Mouse (Mus musculus) cerebellum, adult 9-10 months (tissue): ENCODE data around the gene Rhox2e.
"Not testable (repeated sequence)": the region's sequence is repeated elsewhere in the genome, so short reads cannot be mapped to it uniquely, and the experiment has no call there.

Experiments used
- DNase-seq: peaks from one replicate; pipeline ENCODE4 v3.0.0; 2022

The Rhox2e gene

DNA sequence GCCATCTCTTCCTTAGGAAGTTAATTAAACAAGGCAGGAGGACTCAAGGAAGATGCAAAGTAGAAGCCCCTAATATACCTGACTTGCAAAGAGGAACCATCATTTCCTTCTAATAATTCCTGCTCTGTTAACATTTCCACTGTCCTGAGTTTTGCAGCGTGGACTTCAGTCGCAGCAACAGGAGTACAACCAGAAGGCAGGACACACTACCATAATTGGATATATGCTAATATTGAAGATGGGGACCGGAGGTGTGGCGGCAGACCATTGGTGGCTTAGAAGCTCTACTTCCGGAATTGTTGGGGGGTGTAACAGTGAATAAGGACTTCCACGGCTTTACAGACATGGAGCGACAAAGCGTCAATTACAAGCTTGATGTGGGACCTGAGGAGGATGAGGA, at the start of gene Rhox2e:
Gene Rhox2e, plus strand, starts transcription at position 301 of the 400 bp plus-strand sequence.
- DNase-seq: not testable (repeated sequence)

DNA sequence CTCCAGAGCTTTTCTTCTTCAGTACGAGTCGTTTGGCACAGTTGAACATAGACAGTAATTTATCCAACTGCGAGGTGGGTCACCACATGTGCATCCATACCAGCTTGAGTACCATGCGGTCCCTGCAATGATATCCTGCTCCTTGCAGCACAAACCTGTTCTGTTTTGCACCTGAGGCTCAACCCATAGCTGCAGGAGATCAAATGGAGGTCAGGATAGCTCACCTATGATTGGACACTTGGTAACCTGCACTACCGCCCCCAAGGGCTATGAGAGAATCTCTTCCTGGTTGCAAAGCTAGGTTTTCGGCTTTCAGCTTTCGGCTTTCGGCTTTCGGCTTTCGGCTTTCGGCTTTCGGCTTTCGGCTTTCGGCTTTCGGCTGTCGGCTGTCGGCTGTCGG, 16.2 kb upstream of the Rhox2e start, which contains the start of gene Rhox4d:
Gene Rhox4d, plus strand, starts transcription at position 301 of the 400 bp plus-strand sequence.
- not testable (repeated sequence) for DNase-seq

GRCm38 (mm10) chrX:37541719-37542118, 11.5 kb downstream of the Rhox2e start, which contains the start of gene Rhox3e:
Gene Rhox3e (plus strand): TSS chrX:37542019.
- not testable (repeated sequence) for DNase-seq

GRCm38 (mm10) chrX:37557112-37557511, 26.9 kb downstream of the Rhox2e start, which contains the start of gene Rhox4e:
Gene Rhox4e (plus strand): TSS chrX:37557412.
- not testable (repeated sequence) for DNase-seq

GRCm38 (mm10) chrX:37571105-37571504, 40.9 kb downstream of the Rhox2e start, which contains the start of gene Rhox2f:
Gene Rhox2f (plus strand): TSS chrX:37571405.
- not testable (repeated sequence) for DNase-seq

DNA sequence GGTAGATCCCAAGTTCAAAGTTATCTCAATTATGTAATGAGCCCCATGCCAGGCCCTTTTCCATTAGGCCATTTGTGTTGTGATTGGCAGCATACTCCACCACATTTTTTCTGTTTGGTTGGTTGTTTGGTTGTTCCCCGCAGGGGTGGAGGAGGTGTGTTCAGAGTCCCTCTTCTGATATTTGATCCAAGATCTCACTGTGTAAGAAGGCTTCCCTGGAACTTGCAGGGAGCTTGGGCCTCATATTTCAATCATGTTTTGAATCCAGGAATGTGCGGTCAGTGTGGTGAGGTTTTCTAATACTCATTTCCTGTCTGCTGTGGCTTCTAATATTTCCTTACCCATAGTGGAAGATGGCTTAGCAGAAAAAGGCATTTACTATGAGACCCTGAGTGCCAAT, 42.4 kb downstream of the Rhox2e start:
- not testable (repeated sequence) for DNase-seq

DNA sequence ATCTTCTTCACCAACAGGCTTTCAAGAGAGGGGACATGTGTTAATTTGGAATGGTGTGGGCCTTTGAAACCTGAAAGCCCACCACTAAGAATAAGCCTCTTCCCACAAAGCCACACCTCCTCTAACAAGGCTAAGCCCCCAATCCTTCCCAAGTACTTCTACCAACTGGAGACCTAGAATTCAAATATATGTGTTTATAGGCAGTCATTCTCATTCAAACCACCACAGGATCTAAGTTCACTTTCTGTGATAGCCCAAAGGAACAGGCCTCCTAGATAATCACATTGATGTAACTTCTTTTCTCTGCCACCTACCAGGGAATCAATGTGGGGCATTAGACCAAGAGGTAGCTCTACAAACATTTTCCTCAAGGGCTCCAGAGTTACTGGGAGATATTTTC, 50.4 kb downstream of the Rhox2e start, which contains the start of gene Rhox3f:
Gene Rhox3f, plus strand, starts transcription at position 301 of the 400 bp plus-strand sequence.
- not testable (repeated sequence) for DNase-seq
